In the genomic region with DNA sequence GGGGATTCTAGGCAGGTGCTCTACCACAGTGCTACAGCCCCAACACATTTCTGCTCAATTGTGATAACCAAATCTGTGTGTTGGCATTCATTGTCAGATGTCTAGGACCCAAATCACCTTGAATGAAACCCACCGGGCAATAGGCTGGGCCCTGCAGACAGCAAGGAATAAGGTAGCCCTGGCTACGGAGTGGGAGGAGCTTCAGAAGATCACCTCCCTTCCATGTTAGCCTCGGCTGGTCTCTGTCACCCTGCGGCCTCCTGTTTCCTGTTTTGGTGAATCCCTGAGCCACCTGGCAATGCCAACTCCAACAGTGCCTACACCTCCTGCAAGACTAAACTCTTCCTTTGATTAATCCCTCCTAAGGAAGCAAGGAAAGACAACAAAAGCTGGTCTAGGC, we compare ENCODE assay signal across 25 mouse cellular contexts. TPM values are rescaled to one million over a fixed set of nuclear protein-coding genes. Genes with fewer than 3 reads are reported as not detected.
DNase-seq lines count a peak whose midpoint lies in the region; TF ChIP-seq lines count a peak whose summit lies in the region.
"Had no signal": no experiment of that assay in that cellular context is flagged by ENCODE, and none has a peak within 500 bp of the region (broad histone marks: within the 10 kb centered on the region; RNA-seq: fewer than 3 reads in every experiment).

No protein-coding gene starts in this region.

- no peaks in the 10 kb centered on the region for H3K27me3 ChIP-seq in spleen, adult 2 months (ENCODE audit: control insufficient read depth, insufficient read depth, low read length)
- H3K27me3 ChIP-seq: embryonic facial prominence, embryonic 12.5 days; forebrain, embryonic 13.5 days had no signal

- peaks cover 36% of the 10 kb centered on the region; the same call in 1 of the 2 replicates for H3K4me1 ChIP-seq in spleen, adult 2 months (ENCODE audit: control insufficient read depth, insufficient read depth, insufficient read length)
- peaks cover 8% of the 10 kb centered on the region for H3K4me1 ChIP-seq in bone marrow, adult 2 months (ENCODE audit: control insufficient read depth, insufficient read depth, low read length)

- no peak for TF ChIP-seq POLR2A in spleen, adult 2 months (IDR thresholded peaks at IDR 0.05; ENCODE audit: low read depth, low read length)
- TF ChIP-seq POLR2A in bone marrow, adult 2 months (IDR thresholded peaks at IDR 0.05; ENCODE audit: borderline replicate concordance, control insufficient read depth, low read depth, low read length): no peak

- intact Hi-C loops in gastrocnemius, adult 2 months (cut with DNase I): no loop called here

- TF ChIP-seq CTCF in gastrocnemius, adult 2 months (IDR thresholded peaks at IDR 0.05): no peak
- no peak for TF ChIP-seq CTCF in spleen, adult 2 months (IDR thresholded peaks at IDR 0.05; ENCODE audit: extremely low read depth, insufficient read depth, insufficient read length, insufficient replicate concordance)
- no peak for TF ChIP-seq CTCF in bone marrow, adult 2 months (IDR thresholded peaks at IDR 0.05; ENCODE audit: control insufficient read depth, insufficient read depth, low read length)

- no peak overlapping the region for H3K4me3 ChIP-seq in gastrocnemius, adult 2 months
- H3K4me3 ChIP-seq in spleen, adult 2 months (ENCODE audit: extremely low read depth, insufficient read depth, insufficient read length): no peak overlapping the region
- no peak overlapping the region for H3K4me3 ChIP-seq in bone marrow, adult 2 months (replicated peaks; ENCODE audit: control insufficient read depth, low read depth, low read length)
- H3K4me3 ChIP-seq: embryonic facial prominence, embryonic 12.5 days; forebrain, embryonic 13.5 days; heart, embryonic 12.5 days; midbrain, embryonic 12.5 days had no signal

- H3K27ac ChIP-seq in gastrocnemius, adult 2 months: peak overlapping the region; percentile 63; the same call in 1 of the 2 replicates
- peak overlapping the region; percentile 97 for H3K27ac ChIP-seq in spleen, adult 2 months (ENCODE audit: insufficient read depth, low read length)
- H3K27ac ChIP-seq in bone marrow, adult 2 months (ENCODE audit: control insufficient read depth, insufficient read depth, low read depth, low read length, poor library complexity): peak overlapping the region; percentile 95
- H3K27ac ChIP-seq: midbrain, embryonic 12.5 days had no signal

- no peaks in the 10 kb centered on the region for H3K36me3 ChIP-seq in spleen, adult 2 months (ENCODE audit: control insufficient read depth, insufficient read depth, low read length)
- H3K36me3 ChIP-seq: embryonic facial prominence, embryonic 12.5 days; heart, embryonic 12.5 days; midbrain, embryonic 12.5 days had no signal

- DNase-seq in gastrocnemius, adult 2 months: no peak
- DNase-seq in gastrocnemius, postnatal 4 days (ENCODE audit: low spot score in 2 of 2): no peak
- DNase-seq in spleen, adult 2 months (ENCODE audit: low read depth in 1 of 2, low spot score in 2 of 2): no peak
- DNase-seq in spleen, postnatal 36 days (ENCODE audit: low spot score in 2 of 2): no peak
- peak; percentile 53 for DNase-seq in naive thymus-derived CD4-positive, alpha-beta T cell, adult 2 months (ENCODE audit: low read depth)
- no peak for DNase-seq in cerebellum, adult 18-20 months
- DNase-seq in kidney, postnatal 10 days: no peak
- DNase-seq: cerebellum, adult 11 months; cerebellum, postnatal 14 days; heart, postnatal 10 days; thymus, postnatal 25 days had no signal

- 36% methylated on average over 4 of the region's 4 CpGs for WGBS in spleen, adult 2 months
- 42% methylated on average over 4 of the region's 4 CpGs for WGBS in bone marrow, adult 2 months

RNA-seq across cellular contexts. Expression of a gene that starts 9.3 kb away (rescaled TPM):
- 1 to 10 TPM; 3.2 to 6.1 TPM for total RNA-seq in gastrocnemius, adult 2 months (2021)
- 10 to 100 TPM; 11.4 to 13.8 TPM for total RNA-seq in gastrocnemius, postnatal 4 days (2021)
- polyA plus RNA-seq in spleen, adult 2 months (2012; rRNA removed): 165 and 240 TPM in 2 replicates
- 25.9 and 26.5 TPM in 2 replicates for polyA plus RNA-seq in bone marrow, adult 2 months (2011; ENCODE audit: insufficient read depth, insufficient read length, low replicate concordance, missing spikeins)

RNA-seq across cellular contexts. Expression of a gene that starts 32.9 kb away (rescaled TPM):
- not detected for total RNA-seq in gastrocnemius, adult 2 months (2021)
- total RNA-seq in gastrocnemius, postnatal 4 days (2021): not detected
- polyA plus RNA-seq in spleen, adult 2 months (2012; rRNA removed): 0.61 and 0.81 TPM in 2 replicates
- polyA plus RNA-seq in bone marrow, adult 2 months (2011; ENCODE audit: insufficient read depth, insufficient read length, low replicate concordance, missing spikeins): not detected in 2 replicates
- total RNA-seq: adrenal gland, postnatal 25 days; gastrocnemius, adult 8-10 months; granulocyte monocyte progenitor cell, adult 5-6 weeks; heart, postnatal 10 days; layer of hippocampus, adult 18-20 months; layer of hippocampus, postnatal 14 days; neutrophil, adult 5-6 weeks had no signal
- polyA plus RNA-seq: hindbrain, embryonic 11.5 days; kidney, postnatal 0 days; limb, embryonic 11.5 days; midbrain, embryonic 12.5 days had no signal

RNA-seq across cellular contexts. Expression of a gene that starts 51.0 kb away (rescaled TPM):
- 1 to 10 TPM; 4.0 to 4.4 TPM for total RNA-seq in gastrocnemius, adult 2 months (2021)
- 10 to 100 TPM; 66.9 to 68.8 TPM for total RNA-seq in gastrocnemius, postnatal 4 days (2021)
- 95.1 and 118 TPM in 2 replicates for polyA plus RNA-seq in spleen, adult 2 months (2012; rRNA removed)
- 20.1 and 34.8 TPM in 2 replicates for polyA plus RNA-seq in bone marrow, adult 2 months (2011; ENCODE audit: insufficient read depth, insufficient read length, low replicate concordance, missing spikeins)

Comparison
In these comparisons a context has a peak if more than half of its experiments do, and no peak if none do; other contexts are left out.
1. RNA of a gene that starts 51.0 kb away (total RNA-seq): 66.9 to 68.8 TPM in gastrocnemius, postnatal 4 days; 4.0 to 4.4 TPM in gastrocnemius, adult 2 months; every median in the first group is over 10 times any median in the second.
2. Peak in every context shown above with its lines, with median percentiles within 50 percentile points of each other: H3K27ac ChIP-seq.